Mouse (Mus musculus) layer of hippocampus, postnatal 14 days (tissue): ENCODE measurements around the gene Eif3c. TPM values are rescaled to one million over a fixed set of nuclear protein-coding genes. Genes with fewer than 3 reads are reported as not detected.

Experiments
- DNase-seq, 2 experiments: peaks; one replicate each; pipeline ENCODE4 v3.0.0; 2021 to 2022; ENCODE audit warnings: low spot score in 2 of 2, mixed read lengths in 1 of 2
- total RNA-seq, 2 experiments: library from RNA; stranded (reverse); gene quantifications; 2 replicates each; pipeline ENCODE4 v1.2.3; 2021

Gene Eif3c
- total RNA-seq, 2 experiments from 2014 or later = 182 to 189 TPM

GRCm38 (mm10) chr7:126565693-126566092 is 518 bp downstream of the Eif3c start:
- DNase-seq = no peak

- DNase-seq = no peak
Observed at GRCm38 (mm10) chr7:126556635-126557034, 9.6 kb downstream of the Eif3c start.

- no peak for DNase-seq
Observed at GRCm38 (mm10) chr7:126554796-126555195, 11.4 kb downstream of the Eif3c start.

GRCm38 (mm10) chr7:126545631-126546030 is 20.6 kb downstream of the Eif3c start:
- DNase-seq = no peak

GRCm38 (mm10) chr7:126541661-126542060 is 24.6 kb downstream of the Eif3c start:
- DNase-seq = no peak

GRCm38 (mm10) chr7:126537820-126538585 is 28.2 kb downstream of the Eif3c start:
- DNase-seq = peak in 1 of 2 experiments; percentile 55

DNA sequence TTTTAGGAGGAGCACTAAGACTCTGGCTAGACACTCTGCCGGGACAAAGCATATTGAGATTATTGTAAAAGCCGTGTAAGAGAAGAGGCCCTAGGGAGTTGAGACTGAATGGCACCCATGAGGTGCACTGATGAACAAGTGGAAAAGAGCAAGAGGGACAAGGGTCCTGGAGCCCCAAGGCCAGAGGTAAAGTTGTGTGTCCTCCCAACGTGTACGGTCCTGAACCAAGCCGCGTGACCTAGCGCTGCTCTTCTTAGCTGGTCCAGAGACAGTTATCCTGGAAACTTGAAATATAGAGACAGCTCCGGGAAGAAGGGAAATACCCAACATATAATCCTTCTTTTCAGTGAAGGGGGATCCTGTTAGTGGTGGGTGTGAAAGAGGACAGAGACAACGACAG is 29.7 kb downstream of the Eif3c start:
- DNase-seq = no peak

- no peak for DNase-seq
Observed at GRCm38 (mm10) chr7:126535766-126536165, 30.4 kb downstream of the Eif3c start.

GRCm38 (mm10) chr7:126533434-126533833 is 32.8 kb downstream of the Eif3c start:
- no peak for DNase-seq

- peak; percentile 39 to 73 for DNase-seq
Observed at GRCm38 (mm10) chr7:126528166-126528577, 38.0 kb downstream of the Eif3c start.

DNA sequence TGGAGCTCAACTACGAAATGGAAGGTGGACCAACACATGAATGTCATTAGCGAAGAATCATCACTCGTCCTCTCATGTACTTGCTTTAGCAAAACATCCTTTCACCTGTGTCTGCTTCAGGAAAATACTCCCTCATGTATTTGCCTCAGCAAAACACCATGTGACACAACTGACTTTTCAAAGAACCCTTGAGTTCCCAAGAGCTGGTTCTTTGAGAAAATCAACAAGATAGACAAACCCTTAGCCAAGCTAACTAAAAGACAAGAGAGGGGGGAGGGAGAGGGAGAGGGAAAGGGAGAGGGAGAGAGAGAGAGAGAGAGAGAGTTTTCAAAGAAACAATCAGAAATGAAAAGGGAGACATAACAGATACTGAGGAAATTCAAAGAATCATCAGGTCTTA is 42.9 kb downstream of the Eif3c start:
- DNase-seq = no peak

GRCm38 (mm10) chr7:126519513-126519912 is 46.7 kb downstream of the Eif3c start:
- peak in 1 of 2 experiments; percentile 22 for DNase-seq

DNA sequence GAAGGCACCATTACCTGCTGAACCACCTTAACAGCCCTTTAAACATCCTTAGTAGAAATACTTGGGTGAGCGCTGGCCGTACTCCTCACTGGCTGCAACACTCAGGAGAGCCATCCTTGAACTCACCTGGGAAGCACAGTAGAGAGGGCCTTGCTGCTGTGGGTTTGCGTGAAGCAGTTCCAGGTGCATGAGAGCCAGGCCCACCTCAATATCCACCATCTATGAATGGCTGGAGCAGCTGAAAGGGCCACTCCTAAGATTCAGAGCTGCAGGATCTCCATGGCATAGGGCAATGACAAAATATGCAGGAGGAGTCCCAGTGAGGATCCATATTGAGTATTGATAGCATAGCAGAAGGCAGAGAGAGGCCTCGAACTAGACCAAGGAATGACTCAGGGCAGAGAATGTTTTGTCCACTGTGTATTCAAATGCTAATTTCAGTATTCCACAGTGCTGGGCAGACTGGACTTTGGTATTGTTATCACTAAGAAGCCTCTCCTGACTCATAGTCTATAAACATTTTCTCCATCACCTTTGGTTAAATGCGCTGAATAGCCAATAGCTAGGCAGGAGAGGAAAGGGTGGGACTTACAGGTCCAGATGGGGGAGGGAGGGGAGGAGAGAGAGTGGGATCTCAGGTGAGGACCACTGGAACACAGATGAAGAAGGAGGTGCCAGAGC is 47.8 kb downstream of the Eif3c start:
- DNase-seq = no peak

DNA sequence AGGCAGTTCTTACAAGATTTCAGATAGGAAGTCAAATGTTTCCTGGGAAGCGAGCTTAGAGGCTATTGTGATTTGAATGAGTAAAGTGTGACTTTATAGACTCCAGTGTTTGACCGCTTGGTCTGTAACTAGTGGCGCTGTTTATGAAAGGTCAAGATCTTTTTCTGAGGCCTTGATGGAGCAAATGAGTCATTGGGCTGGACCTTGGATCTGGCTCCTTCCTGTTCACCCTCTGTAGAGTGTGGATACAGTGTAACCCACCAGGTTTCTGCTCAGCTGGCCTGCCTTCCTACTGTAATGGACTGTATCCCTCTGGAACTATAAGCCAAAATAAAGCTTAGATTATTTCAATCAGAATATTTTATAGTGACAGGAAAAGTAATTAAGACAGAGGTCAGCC is 54.9 kb downstream of the Eif3c start:
- DNase-seq = no peak

- DNase-seq = no peak
Observed at GRCm38 (mm10) chr7:126507126-126507778, 59.0 kb downstream of the Eif3c start.

DNA sequence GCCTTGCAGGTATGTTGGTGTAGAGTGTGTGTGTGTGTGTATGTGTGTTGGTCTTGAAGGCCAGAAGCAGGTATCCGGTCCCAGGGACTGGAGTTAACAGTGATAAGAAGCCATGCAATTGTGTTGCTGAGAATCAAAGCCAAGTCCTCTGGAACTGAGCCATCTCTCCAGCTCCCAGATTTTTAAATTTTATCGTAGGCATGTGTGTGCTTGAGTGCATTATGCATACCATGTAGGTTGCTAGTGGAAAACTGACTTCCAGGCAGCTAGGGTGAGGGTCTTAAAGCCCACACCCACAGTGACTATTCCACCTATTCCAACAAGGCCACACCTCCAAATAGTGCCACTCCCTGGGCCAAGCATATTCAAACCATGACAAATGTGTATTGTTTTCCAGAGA is 61.3 kb downstream of the Eif3c start:
- DNase-seq = no peak

DNA sequence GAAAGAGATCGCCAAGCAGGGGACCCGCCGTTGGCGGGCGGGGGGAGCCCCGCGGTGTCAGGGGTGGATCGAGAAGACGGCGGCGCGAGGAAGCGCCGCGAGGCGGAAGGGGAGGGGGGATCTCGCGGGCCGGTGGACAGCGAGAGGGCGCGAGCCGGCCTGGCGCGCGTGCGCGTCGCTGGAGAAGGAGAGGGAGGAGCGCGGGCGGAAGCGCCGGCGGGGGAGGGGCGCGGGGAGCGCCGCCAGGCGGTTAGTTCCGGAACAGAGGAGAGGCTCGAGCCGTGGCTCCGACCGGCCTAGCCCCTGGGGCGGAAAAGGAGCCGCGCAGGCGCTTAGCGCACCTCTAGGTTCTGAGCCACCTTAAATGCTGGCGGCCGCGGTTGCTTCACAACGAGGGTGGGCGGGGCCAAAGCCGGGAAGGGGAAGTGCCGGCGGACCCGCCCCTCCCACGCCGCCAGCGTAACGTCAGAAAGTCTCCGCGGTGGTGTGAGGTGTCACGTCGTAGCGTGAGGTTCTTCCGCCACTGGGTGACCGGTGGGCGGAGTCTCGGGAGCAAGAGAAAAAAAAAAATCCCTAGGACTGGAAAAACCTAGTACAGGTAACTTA is 62.8 kb downstream of the Eif3c start, which contains the start of gene Atxn2l:
Atxn2l (minus strand) TSS at position 165 of the 606 bp plus-strand sequence.
- peak; percentile 98 to 99 for DNase-seq

GRCm38 (mm10) chr7:126502751-126503150 is 63.5 kb downstream of the Eif3c start:
- DNase-seq = no peak

DNA sequence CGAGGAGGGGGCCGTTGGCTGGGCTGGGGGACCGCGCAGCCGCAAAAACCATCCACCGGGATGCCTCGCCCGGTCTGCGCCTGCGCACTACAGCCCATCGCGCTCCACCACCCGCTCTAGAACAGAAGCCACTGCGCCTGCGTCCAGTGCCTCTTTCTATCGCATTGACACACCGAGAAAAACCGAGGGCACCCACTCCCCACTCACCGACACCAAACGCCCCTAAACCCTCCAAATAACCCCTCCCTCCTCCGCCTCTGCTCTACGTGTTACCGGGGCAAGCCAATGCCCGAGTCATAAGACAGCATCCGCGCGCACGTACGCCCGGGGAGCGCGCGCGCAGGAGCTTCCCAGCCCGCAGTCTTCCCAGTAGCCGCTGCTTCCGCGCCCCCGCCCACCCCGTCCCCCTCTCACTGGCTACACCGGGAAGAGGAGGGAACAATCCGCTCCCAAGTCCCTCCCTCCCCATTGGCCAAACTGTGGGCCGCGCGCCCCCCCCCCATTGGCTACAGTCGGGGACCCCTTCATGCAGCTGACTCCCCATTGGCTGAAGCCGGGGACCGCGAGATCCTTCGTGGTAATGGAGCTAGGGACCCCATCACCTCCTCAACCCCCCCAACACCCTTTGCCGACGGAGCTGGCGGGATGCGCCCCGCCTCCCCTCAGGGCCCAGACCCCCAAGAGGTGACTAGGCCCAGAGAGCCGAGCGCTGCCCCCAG is 64.0 kb downstream of the Eif3c start:
- peak; percentile 96 to 97 for DNase-seq

DNA sequence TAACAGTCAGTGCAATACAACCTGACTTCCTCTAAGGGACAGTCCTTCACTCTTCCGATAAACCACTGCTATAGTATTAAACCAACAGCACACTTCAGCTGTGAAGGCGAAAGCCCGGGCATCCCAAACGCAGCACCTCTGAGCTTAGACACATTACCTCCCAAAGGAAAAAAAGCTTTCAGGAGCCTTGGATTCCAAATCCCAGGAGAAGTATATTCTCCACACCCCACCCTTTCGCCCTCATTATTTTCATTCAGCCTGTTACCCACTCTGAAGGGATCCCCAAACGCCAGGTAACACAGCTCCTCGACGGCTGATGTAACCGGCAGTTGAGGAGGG is 64.6 kb downstream of the Eif3c start:
- no peak for DNase-seq

DNA sequence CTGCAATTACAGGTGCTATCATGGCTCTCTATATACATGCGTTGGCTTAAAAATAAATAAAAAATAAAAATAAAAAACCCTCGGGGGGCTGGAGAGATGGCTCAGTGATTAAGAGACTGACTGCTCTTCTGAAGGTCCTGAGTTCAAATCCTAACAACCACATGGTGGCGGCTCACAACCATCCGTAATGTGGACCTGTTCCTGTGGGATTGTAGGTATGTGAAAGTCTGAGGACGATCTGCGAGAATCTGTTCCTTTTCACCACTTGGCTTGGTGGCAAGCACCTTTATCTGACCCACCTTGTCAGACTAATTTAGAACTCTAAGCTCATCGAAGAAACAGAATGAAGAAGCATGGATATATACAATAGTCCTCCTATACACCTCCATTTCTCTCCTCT is 66.8 kb downstream of the Eif3c start:
- DNase-seq = no peak
